Mouse (Mus musculus) megakaryocyte, embryonic 14.5 days (primary cell): ENCODE measurements around the gene G530012D18Rik.
"Not testable (repeated sequence)": the region's sequence is repeated elsewhere in the genome, so short reads cannot be mapped to it uniquely, and the experiment has no call there.

Experiments
- FLI1 ChIP-seq: IDR thresholded peaks from 2 replicates; pipeline ENCODE4 v1.6.1; 2012; ENCODE audit warnings: low read length, inconsistent platforms, mixed read lengths
- GATA1 ChIP-seq: IDR thresholded peaks from 3 replicates; pipeline ENCODE4 v1.6.1; 2012; ENCODE audit warnings: mixed read lengths, low read length, inconsistent platforms, borderline replicate concordance

DNA sequence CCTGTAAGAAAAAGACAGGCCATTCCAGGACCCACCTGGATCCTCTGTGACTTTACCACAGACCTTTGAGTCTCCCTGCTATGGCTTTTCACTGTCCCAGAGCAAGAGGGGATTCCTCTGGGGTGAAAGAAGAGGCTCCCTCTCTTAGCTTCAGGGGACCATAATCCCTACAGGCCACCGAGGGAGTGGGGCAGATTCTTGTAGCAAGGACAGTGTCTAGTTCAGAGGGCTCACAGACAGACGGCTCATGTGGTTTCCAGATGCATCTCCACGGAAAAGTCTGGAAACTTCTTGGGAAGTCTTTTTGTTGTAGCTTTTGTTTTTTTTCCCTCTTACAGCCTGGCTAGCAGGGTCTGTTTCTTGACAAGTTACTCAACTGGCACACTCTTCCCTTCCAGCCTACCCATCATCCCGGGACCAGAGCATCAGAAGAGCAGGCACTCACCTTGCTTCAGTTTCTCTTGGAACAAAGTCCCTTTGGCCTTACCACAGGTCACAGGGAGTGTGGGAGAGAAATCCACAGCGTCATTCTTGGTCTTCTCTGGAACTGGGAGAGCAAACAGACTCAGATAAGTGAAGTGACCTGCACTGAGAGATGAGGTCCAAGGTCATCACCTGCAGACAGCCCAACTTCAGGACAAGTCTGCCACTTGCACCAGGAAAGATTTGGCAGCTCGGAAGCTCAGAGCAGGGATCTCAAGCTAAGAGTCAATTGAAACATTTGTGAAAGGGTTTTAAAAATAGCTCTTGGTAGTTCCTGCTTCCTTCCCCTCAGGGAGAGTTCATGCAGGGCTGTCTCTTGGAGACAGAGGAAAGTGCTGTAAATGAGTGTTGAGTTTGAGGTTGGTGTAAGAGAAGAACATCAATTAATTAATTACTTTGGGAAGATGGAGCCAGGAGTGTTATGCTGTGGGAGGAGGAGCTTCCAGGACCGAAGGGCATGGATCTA lies 4.0 kb downstream of the G530012D18Rik start:
- not testable (repeated sequence) for TF ChIP-seq FLI1, GATA1
